Mouse (Mus musculus): ENCODE results near the gene Tnnc1. TPM values are rescaled to one million over a fixed set of nuclear protein-coding genes. Genes with fewer than 3 reads are reported as not detected.
A peak's percentile ranks its signal among the peaks of the same experiment; 100 is the strongest.

Tnnc1 gene
- total RNA-seq, 2 experiments from 2014 or later: 0.76 to 1.5 TPM

- no peak for DNase-seq
Measured at GRCm38 (mm10) chr14:31184195-31184594, 23.9 kb upstream of the Tnnc1 start.

DNA sequence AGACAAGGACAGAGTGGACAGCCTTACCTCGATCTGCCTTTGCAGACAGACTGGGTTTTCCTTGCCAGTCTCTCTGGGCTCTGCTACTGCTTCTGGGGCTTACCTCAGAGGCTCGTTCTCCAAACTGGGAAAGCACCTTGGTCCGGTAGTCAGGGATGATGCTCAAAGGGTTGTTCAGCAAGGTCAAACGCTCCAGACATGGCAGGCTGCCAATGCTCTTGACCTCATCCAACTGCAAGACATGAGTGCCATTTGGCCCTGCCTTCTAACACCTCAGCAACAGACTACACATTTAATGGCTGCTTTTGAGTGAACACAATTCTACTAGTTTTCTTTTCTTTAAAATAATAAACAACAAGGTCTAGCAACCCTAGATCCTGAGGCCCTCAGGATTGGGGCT lies 21.5 kb upstream of the Tnnc1 start:
- DNase-seq: peak; percentile 71 to 75

GRCm38 (mm10) chr14:31188771-31189181 lies 19.3 kb upstream of the Tnnc1 start:
- no peak for DNase-seq

- DNase-seq: no peak
Measured at GRCm38 (mm10) chr14:31189348-31189747, 18.8 kb upstream of the Tnnc1 start.

DNA sequence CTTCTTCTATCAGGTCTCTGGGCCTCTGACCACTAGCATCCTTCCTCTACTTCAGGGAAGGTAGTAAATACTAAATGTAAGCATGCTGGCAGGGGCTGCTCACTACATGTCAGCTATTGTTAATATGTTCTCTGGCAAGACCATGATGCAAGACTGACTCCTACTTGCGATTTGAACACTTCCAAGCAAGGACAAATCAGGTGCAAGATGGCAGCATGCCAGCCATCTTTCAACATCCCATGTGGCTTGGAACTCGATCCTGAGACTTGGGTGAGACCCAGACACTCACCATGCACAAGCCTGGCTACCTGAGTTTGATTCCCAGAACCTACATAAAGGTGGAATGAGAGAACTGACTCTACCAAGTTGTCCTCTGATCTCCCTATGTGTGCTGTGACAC lies 16.2 kb upstream of the Tnnc1 start:
- DNase-seq: no peak

GRCm38 (mm10) chr14:31193791-31194190 lies 14.3 kb upstream of the Tnnc1 start:
- DNase-seq: no peak

- DNase-seq: no peak
Measured at GRCm38 (mm10) chr14:31194441-31194840, 13.7 kb upstream of the Tnnc1 start.

GRCm38 (mm10) chr14:31194891-31195513 lies 13.1 kb upstream of the Tnnc1 start:
- DNase-seq: peak; percentile 87 to 88

GRCm38 (mm10) chr14:31195521-31195920 lies 12.6 kb upstream of the Tnnc1 start:
- DNase-seq: no peak

DNA sequence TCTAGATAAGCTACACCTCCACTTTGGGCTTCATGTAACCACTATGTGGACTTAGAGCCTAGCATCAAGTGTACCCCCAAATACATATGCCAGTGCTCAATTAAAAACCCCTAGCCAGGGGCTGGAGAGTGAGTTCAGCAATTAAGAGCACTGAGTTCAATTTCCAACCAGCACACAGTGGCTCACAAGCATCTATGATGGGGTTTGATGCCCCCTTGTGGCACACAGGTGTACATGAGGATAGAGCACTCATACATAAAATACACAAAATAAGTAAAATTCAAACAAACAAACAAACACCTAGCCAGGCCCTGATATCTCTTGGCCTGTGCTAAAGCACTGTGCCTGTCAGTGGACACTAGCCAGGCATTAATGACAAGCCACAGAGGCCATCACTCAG lies 12.1 kb upstream of the Tnnc1 start:
- peak in 1 of 2 experiments; percentile 60 for DNase-seq

DNA sequence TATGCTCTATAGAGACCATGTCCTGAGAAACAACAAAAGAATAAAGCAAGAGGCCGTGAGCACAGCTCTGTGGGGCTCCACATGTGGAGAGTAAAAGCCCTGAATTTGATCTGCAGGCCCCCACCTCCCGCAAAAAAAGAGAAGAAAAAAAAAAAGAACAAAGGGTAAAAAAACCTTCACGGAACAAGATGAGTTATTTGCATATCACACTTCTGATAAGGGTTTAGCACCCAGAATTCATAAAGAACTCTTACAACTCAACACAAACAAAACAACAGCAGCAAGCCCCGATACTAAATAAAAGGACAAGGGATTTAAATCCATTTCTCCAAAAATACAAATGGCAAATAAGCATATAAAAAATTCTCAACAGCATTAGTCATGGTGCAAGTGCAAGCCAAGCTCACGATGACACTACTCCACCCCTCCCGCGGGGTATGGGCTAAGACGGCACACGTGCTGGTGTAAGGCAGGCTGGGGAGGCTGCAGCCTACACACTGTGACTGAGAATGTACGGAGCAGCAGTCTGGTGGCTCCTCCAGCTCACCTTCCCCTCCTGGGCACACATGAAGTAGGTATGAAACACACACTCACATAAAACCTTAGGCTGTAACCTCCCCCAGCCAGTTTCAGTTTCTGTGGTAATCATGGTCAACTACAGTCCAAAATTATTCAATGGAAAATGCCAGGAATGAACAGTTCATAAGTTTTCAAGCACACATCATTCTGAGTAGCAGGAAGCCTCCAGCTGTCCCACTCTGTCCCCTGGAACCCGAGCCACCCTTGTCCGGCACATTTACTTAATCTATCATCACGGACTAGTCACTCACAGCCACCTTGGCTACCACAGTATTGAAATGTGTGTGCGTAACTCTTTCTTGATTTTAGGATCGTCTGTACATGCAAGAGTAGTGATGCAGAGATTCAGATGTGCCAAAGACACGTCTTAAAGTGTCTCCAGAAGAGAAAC lies 10.3 kb upstream of the Tnnc1 start:
- DNase-seq: peak; percentile 82 to 85

DNA sequence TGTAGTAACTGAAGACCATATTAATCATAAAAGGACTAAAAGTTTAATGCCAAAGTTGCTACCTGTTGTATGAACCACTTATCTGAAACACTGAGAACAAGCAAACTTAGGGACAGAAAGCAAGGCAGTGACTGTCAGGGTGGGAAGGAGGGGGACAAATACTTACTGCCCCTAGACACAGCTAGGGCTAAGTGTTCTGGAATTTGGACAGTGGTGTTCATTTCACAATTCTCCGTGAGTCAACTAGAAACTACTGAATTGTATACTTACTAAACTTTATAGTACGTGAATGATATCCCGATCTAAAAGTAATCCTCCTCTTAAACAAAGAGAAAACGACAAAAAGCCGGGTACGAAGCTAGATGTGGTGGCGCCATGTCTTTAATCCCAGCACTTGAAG lies 8.5 kb upstream of the Tnnc1 start:
- DNase-seq: no peak

DNA sequence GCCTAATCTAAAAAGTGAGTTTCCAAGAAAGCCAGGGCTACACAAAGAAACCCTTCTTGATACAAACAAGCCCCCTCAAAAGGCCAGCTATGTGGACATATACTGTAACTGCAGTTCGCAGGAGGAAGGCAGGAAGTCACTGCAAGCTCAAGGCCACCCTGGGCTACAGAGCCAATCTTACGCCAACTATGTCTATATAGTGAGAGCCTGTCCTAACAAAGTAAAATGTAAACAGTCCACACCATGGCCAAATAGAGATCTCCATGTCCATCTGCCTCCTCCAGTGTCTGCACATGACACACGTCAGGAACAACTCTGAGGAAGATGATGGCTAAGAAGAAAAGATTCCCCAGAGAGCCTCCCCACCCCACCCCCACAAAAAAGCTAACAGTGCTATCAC lies 8.1 kb upstream of the Tnnc1 start:
- DNase-seq: no peak

DNA sequence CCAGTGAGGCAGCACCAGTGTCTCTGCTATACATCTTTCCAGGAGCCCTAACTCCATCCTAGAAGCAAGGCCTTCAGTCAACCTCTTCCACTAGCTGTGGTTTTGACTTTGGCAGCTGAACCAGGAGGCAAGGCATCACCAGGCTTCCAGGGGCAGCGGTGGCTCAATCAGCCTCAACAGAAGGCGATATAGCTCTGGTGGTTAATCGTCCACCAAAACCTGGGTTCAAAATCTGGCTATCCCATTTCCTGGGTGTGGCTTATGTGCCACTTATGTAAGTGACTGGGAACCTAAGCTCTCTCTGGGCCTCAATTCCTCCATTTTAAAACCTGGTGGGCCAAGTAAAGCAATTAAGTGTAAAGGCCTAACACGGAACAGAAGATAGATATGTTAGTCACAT lies 3.3 kb upstream of the Tnnc1 start:
- no peak for DNase-seq

DNA sequence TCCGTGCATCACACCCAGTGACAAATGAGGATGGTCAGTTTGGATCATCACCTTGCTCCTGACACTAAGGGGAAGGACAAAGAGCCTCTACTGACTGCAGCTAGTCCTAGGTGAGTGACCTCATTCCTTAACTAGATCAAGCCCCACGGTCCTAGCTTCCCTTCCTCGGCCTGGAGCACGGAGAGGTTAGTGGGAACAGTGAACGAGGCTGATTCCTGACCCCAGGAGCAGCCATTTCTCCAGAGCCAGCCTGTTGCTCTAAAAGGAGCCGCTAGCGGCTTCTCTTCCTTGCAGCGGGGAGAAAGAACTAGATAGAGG lies 2.9 kb upstream of the Tnnc1 start:
- DNase-seq: peak in 1 of 2 experiments; percentile 33

- DNase-seq: peak; percentile 66 to 70
Measured at GRCm38 (mm10) chr14:31205562-31206467, 2.3 kb upstream of the Tnnc1 start.

GRCm38 (mm10) chr14:31206472-31206981 lies 1.6 kb upstream of the Tnnc1 start:
- peak; percentile 97 to 99 for DNase-seq

DNA sequence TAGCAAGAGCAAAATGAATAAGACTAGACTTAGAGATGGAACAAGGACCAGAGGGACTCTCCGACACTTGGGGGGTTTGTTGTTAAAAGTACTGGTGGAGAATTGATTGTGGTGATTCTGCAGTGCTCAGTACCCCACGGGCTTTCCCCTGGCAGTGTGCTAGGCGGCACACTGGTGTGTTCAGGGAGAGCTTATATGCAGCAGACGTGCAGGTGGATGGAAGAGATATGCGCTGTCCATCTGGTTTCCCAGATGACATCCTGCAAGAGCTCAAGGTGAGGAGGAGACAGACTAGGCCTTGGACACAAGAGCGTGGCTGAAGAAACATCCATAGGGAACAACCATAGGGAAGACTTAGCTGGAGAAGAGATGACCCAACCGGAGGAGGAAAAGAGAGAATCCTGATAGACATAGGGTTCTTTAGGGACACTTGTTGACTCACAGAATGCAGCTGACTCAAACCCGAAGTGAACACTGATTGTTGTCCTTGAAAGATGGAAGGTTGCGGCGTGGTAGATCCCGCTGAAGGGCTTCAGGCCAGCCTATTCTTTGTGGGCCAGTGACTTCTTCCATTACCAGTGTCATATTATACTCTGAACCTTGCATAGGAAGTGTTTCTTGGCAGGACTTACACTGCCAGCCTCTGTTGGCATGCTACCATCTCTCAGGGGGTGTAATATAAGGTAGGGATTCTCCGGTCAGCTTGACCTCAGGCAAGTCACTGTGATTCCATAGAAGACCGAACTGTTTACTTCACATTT lies 862 bp upstream of the Tnnc1 start:
- peak; percentile 52 to 68 for DNase-seq

DNA sequence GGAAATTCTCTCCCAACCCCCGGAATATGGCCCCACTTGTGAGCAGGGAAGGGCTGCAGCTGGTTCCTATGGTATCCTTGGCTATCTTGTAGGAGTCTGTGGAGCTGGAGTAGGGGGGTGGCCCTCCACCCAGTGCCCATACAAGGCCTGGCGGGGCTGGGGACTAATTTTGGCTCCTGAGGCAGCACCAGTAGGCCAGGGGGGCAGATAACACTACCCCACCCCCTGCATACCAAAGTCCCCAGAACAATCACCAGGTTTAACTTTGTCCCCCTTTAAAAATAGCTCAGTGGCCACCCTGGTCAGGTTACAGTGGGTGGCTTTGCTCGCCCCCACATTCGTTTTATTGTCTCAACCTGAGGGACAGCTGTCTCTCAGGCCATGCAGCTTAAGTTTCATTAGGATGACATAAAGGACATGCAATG lies 1.0 kb downstream of the Tnnc1 start:
- DNase-seq: no peak

- no peak for DNase-seq
Measured at GRCm38 (mm10) chr14:31211854-31212253, 3.7 kb downstream of the Tnnc1 start.

DNA sequence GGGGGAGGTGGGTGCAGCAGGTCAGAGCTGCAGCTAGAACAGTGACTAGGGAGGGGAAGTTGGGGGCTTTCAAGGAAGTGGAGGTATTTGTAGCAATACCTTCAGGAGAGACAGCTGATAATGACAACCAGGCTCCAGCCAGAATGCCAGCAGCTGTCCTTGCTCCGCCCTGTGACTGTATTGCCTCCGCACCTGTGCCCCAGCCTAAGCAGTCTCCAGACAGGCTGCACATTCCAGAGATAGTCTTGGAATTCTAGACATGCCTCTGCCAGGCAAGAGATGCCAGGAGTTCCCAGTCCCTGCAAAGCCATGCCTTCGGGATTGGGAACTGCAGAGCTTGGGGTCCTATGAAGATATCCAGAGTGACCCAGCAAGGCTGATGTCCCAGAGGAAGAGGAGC lies 4.4 kb downstream of the Tnnc1 start:
- no peak for DNase-seq
